Mouse (Mus musculus) regulatory T cell (primary cell): ENCODE results near the gene Tbcd.

Source experiments
- in situ Hi-C: fragments of 300-600 bp; cut with MboI, MseI; formaldehyde crosslinking; loops from one replicate; pipeline ENCODE4 v1.15.1; 2025; ENCODE audit warnings: high pct_unique_total_duplicates

The Tbcd gene

GRCm38 (mm10) chr11:121564265-121564664 is 112.5 kb downstream of the Tbcd start:
- in situ Hi-C loops, result no loop called here

- in situ Hi-C loops, result no loop called here
Observed at GRCm38 (mm10) chr11:121581856-121582255, 130.1 kb downstream of the Tbcd start.

DNA sequence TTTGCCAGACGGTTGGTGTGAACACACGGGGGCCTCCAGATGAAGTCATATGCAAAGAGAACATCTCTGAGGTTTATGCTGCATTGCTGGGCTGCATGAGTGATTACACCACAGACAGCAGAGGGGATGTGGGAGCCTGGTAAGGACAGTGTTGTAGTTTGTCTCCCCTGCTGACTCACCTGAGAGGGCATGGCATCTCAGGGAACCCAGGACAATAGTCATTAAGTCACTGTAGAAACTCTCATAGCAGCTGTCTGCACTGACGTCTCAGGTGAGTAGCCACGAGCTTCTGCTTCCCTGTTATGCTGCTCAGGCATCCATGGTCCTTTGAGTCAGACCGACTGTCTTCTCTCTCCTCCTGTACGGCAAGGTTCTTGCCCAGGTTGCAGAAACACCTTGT is 145.5 kb downstream of the Tbcd start:
- in situ Hi-C loops, result no loop called here

DNA sequence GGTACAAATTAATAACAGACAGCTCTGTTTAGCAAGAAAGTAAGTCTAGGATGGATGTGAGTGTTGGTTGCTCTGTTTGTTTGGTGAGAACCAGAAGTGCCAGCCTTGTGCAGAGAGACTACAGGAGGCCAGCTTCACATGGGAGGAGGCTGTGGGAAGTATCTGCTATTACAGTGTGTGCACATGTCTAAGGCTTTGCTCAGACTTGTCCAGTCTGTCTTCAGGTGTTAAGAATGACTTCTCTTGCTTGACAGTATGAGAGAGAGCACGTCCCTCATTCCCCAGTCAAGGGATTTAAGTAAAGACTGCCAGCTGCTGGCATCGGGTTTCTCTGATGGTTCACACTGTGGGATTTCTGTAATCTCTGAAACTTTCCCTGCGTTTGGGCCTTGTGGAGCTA is 149.7 kb downstream of the Tbcd start:
- in situ Hi-C loops, result no loop called here

DNA sequence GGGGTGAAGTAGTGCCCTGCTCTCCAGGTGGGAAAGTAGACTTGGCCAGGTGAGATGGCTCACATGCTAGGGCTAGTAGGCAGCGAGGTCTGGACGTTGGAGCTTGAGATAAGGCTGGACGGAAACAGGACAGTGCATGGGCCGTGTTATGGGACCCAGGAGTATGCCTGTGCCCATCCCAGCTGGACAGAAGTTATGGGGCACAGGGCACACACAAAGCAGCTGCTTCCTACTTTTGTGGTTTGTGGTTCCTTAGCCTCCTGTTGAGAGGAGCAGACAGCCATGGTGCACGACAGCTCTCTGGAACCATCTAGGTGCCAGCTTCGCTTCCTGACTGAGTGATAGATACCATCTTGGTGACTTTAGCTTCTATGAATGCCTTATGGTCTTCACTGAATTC is 153.9 kb downstream of the Tbcd start:
- in situ Hi-C loops, result no loop called here

GRCm38 (mm10) chr11:121610976-121611375 is 159.2 kb downstream of the Tbcd start:
- in situ Hi-C loops, result no loop called here

DNA sequence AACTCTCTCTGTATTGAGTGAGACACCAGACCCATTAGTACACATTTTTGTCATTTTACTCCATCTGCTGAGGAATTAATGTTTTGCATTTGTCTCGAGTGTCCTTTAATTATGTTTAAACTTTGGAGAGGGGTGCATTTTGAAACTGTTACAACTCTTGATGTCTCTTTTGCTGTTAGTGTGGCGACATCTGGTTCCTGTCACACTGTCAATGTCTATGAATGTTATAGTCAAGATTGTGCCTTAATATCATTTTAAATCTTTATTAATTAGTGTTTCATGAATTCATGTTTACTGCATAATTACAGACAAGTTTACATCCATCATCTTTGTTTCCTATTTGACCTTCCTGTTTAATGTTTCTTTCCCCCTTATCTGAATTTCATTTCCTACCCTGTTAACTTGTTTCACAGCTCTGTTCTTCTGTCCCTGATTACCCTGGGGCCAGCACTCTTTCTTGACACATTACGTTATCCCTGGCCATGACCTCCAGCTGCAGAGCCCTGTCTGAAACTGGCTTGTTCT is 164.3 kb downstream of the Tbcd start:
- in situ Hi-C loops, result no loop called here

DNA sequence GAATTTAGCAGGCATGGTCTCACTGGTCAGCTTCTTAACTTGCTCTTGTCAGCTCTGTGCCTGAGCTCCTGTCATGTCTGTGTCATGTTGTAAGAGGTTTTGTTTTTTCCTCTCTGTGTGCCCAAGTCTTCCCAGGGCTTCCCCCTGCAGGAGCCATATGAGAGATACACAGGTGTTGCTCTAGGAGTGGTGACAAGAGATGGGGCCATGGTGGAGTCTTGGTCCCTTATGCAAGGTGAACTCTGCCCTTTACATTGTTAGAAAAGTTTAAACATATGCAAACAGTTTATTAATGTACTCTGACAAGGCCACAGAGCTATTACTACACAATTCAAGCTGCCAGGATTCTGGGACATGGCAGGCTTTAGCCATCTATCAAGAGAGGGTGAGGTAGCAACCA is 164.8 kb downstream of the Tbcd start:
- in situ Hi-C loops, result no loop called here

DNA sequence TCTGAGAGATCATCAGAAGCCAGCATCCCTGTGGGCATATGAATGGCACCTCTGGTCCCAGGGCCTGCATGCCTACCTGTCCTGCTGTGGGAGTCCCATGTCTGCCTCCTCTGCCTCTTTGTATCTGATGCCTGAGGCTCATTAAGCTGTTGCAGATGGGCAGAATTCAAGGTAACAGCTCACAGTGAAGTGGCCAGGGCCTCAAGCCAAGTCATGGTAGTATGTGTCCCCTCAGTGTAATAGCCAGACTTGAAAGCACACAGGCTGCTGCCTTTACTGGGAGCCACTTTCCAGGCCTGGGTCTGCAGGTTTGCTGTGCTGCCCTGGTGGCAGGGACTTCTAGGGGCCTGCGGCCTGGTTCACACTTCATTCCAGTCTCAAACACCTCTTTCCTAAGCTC is 165.6 kb downstream of the Tbcd start:
- in situ Hi-C loops, result no loop called here

DNA sequence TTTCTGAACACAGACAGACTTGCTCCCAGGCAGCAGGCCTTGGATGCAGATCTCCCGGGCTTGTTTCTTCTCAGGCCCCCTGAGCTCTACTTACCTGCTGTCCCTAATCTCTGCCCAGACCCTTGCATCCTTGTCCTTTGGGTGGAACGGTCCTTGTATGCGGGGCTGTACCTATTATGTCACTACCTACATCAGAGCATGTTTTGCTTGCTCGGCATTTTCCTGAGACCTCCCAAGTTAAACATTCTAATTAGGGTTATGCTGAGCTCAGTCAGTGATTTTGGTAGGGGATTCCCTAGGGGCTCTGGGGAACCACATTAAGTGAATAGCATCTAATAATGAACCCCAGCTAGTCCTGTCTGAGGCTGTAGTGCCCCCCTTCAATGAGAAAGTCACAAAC is 173.3 kb downstream of the Tbcd start:
- in situ Hi-C loops, result loop anchor here (10.0 kb wide), 1 partner anchor 190 kb away; no protein-coding TSS in a partner anchor

- in situ Hi-C loops, result loop anchor here (10.0 kb wide), 1 partner anchor 187 kb away; no protein-coding TSS in a partner anchor
Observed at GRCm38 (mm10) chr11:121627521-121627920, 175.8 kb downstream of the Tbcd start.

- in situ Hi-C loops, result loop anchor here (10.0 kb wide), 1 partner anchor 185 kb away; no protein-coding TSS in a partner anchor
Observed at GRCm38 (mm10) chr11:121629529-121629928, 177.8 kb downstream of the Tbcd start.

GRCm38 (mm10) chr11:121630406-121630805 is 178.7 kb downstream of the Tbcd start:
- in situ Hi-C loops, result no loop called here

DNA sequence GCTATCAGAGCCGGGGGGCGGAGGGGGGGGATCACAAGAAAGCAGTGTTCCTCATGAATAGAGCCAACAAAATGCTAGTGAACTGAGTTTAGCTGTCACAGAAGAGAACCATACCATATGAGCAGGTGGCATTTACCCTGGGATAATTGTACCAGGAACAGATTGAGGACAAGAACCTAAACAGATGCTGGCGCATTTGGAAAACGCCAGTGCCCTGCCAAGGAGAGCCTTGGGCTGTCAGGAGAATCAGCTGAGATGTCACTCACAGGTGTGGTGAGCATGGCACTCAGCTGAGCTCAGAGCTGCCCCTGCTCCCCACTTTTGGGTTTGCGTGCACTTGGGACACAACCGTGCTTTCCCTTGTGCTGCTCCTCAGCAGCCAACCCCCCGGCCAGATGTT is 179.7 kb downstream of the Tbcd start:
- in situ Hi-C loops, result no loop called here

DNA sequence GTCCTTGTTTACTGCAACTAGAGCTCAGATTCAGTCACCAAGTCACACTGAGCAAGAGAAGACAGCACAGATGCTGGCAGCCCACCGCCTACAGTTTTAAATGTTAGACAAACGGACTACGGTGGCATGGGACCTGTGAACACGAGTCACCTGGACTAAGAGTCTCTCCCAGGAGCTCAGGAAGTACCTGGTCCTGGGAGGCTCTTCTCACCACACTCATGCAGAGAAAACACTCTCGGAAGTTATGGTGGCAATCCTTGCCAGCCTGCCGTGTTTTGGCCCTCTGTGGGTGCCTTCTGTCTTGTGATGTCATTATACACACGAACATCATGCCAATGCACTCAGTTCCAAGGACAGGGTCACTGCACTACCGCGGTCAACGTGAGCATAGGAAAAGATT is 184.9 kb downstream of the Tbcd start:
- in situ Hi-C loops, result no loop called here

DNA sequence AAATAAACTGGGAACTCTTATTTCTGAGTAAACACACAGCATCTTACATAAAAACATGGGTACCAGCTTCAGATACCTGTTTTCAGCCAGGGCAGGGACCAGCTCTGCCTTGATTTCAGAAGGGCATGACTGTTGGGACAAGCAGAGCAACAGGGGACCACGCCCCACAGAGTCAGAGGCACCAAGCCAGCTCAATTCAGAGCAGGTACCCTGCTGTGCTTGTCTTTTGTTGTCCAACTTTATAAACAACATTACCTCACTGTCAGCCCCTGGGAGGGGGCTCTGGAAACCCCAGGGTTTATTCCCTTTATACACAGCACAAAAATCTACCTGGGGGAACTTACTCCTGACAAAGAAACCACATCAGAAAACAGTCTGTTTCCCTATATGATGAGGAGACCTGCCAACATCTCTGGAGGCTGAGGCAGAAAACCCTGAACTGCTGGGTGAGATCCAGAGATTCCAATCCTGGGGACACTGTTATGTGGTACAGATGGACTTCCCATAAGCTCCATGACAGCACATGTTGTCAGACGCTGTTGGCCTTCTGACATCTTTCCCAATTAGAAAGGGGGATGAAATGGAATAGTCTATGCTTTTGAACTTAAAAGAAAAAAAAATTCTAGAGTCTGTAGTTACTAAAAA is 189.9 kb downstream of the Tbcd start:
- in situ Hi-C loops, result no loop called here

DNA sequence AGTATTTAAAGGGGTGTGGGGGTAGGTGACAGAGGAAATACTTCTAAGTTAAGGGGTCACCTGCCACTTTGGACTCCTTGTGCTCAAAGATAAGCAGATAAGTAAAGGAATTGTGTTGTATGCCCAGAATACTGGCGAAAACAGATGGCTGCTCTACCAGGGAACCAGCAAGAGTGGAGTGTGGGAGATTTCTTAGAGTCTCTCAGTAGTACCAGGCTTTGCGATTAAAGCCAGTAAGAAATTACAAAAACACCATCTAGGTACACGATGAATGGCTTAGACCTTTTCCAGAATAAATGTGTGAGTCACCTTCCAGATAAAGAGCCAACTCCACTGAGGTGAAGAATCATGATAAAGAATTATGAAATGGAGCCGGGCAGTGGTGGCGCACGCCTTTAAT is 193.6 kb downstream of the Tbcd start:
- in situ Hi-C loops, result no loop called here

GRCm38 (mm10) chr11:121647321-121647720 is 195.6 kb downstream of the Tbcd start:
- in situ Hi-C loops, result no loop called here

DNA sequence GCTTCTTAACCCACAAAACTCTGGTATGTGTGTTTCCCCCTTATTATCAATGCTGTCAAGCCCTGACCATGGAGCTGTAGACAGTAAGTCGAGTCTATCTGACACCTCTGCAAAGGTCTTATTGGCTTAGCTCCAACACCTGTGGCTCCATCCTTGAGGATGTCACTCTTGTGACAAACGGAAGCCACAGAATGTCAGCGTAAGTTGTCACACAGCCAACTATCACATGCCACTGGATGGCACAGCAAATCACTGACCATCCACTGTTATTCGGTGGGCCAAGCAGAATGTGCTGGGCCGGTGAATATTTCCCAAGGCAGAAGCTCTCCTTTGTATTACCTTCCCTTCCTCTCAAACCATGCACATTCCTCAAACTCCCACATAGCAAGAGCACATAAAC is 196.4 kb downstream of the Tbcd start:
- in situ Hi-C loops, result no loop called here

DNA sequence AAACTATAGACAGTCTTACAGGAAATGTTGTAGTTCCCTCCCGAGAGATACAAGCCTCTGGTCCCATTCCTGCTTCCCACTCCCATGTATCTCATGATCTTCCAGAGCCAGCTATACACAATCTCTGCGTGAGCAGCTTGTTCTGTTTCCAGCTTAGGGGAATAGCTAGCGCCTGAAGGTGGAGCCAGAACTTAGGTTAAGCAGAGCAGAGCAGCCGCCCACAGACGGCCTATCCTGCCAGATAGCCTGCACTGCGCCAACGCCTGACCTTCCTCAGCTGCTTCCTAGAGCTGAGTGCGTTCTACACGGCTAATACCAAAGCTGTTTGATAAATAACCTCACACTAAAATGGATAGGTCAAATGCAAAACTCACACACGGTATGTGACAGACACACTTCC is 198.2 kb downstream of the Tbcd start:
- in situ Hi-C loops, result loop anchor here (5.0 kb wide), 1 partner anchor 157 kb away; no protein-coding TSS in a partner anchor

GRCm38 (mm10) chr11:121650668-121651067 is 198.9 kb downstream of the Tbcd start:
- in situ Hi-C loops, result loop anchor here (5.0 kb wide), 1 partner anchor 157 kb away; no protein-coding TSS in a partner anchor

GRCm38 (mm10) chr11:121651556-121651955 is 199.8 kb downstream of the Tbcd start:
- in situ Hi-C loops, result loop anchor here (5.0 kb wide), 1 partner anchor 156 kb away; no protein-coding TSS in a partner anchor

GRCm38 (mm10) chr11:121651983-121652382 is 200.2 kb downstream of the Tbcd start:
- in situ Hi-C loops, result loop anchor here (5.0 kb wide), 1 partner anchor 155 kb away; no protein-coding TSS in a partner anchor
